ENCODE assay signal across 20 mouse cellular contexts in the genomic region with DNA sequence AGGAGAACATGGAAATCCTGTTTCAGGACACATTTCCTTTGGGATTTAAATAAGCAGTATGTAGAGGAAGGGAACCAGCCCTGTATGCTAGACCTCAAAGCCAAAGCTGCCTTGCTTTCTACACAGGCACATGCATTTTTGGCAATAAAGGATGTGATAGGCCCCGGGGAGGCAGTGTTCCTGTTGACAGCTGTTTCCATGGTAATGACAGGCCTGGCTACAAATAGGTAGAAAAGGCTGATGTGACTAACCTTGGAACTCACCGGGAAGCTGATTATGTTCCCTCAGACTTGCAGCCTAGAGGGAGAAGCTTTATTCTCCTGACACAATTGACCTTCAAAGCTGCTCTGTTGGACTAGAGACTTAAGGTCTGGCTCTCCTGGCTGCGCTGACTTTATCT.
DNase-seq lines count a peak whose midpoint lies in the region; ATAC-seq lines count a peak whose summit lies in the region.
"Had no signal": no experiment of that assay in that cellular context is flagged by ENCODE, and none has a peak within 500 bp of the region (broad histone marks: within the 10 kb centered on the region; RNA-seq: fewer than 3 reads in every experiment).

No protein-coding gene starts in this region.

- H3K27ac ChIP-seq in heart, embryonic 12.5 days (ENCODE audit: poor library complexity, severe bottlenecking), result peak overlapping the region; percentile 12; the same call in 1 of the 2 replicates
- H3K27ac ChIP-seq in kidney, embryonic 14.5 days (ENCODE audit: low read depth, low read length), result no peak overlapping the region
- H3K27ac ChIP-seq: forebrain, embryonic 12.5 days; hindbrain, embryonic 10.5 days; kidney, postnatal 0 days; limb, embryonic 15.5 days; neural tube, embryonic 13.5 days; stomach, embryonic 15.5 days had no signal

- H3K27me3 ChIP-seq in heart, embryonic 12.5 days (replicated peaks), result no peaks in the 10 kb centered on the region
- no peaks in the 10 kb centered on the region for H3K27me3 ChIP-seq in kidney, embryonic 14.5 days (ENCODE audit: control insufficient read depth, insufficient read depth, low read length)
- H3K27me3 ChIP-seq: forebrain, embryonic 12.5 days; limb, embryonic 15.5 days; neural tube, embryonic 13.5 days; stomach, embryonic 15.5 days had no signal

- H3K9ac ChIP-seq in heart, embryonic 12.5 days, result no peak overlapping the region
- no peak overlapping the region for H3K9ac ChIP-seq in kidney, embryonic 14.5 days (ENCODE audit: low read depth, low read length)
- H3K9ac ChIP-seq: forebrain, embryonic 12.5 days; limb, embryonic 15.5 days; neural tube, embryonic 13.5 days; stomach, embryonic 15.5 days had no signal

- H3K9me3 ChIP-seq in heart, embryonic 12.5 days (replicated peaks), result 0 out of 2 replicates have a peak, but pooled peaks cover 4% of the 10 kb centered on the region
- no peaks in the 10 kb centered on the region for H3K9me3 ChIP-seq in kidney, embryonic 14.5 days (ENCODE audit: control insufficient read depth, low read length)
- H3K9me3 ChIP-seq: stomach, embryonic 15.5 days had no signal

- no peak overlapping the region for H3K4me2 ChIP-seq in heart, embryonic 12.5 days
- H3K4me2 ChIP-seq in kidney, embryonic 14.5 days (replicated peaks; ENCODE audit: low read depth, low read length), result no peak overlapping the region
- H3K4me2 ChIP-seq: forebrain, embryonic 12.5 days; limb, embryonic 15.5 days; neural tube, embryonic 13.5 days; stomach, embryonic 15.5 days had no signal

- H3K4me1 ChIP-seq in heart, embryonic 12.5 days (replicated peaks), result peaks cover 28% of the 10 kb centered on the region
- H3K4me1 ChIP-seq in kidney, embryonic 14.5 days (ENCODE audit: control insufficient read depth, insufficient read depth, low read length), result no peaks in the 10 kb centered on the region
- H3K4me1 ChIP-seq: forebrain, embryonic 12.5 days; hindbrain, embryonic 10.5 days; limb, embryonic 15.5 days; neural tube, embryonic 13.5 days; stomach, embryonic 15.5 days had no signal

- no peak overlapping the region for H3K4me3 ChIP-seq in heart, embryonic 12.5 days
- no peak overlapping the region for H3K4me3 ChIP-seq in kidney, embryonic 14.5 days (ENCODE audit: low read length)
- H3K4me3 ChIP-seq: forebrain, embryonic 12.5 days; hindbrain, embryonic 10.5 days; limb, embryonic 15.5 days; neural tube, embryonic 13.5 days; stomach, embryonic 15.5 days had no signal

- intact Hi-C loops in heart, postnatal 36 days (cut with DNase I), result no loop called here

- no peaks in the 10 kb centered on the region for H3K36me3 ChIP-seq in heart, embryonic 12.5 days
- H3K36me3 ChIP-seq in kidney, embryonic 14.5 days (ENCODE audit: control insufficient read depth, insufficient read depth, low read length), result no peaks in the 10 kb centered on the region
- H3K36me3 ChIP-seq: forebrain, embryonic 12.5 days; hindbrain, embryonic 10.5 days; limb, embryonic 15.5 days; neural tube, embryonic 13.5 days; stomach, embryonic 15.5 days had no signal

- no peak for ATAC-seq in heart, embryonic 12.5 days (ENCODE audit: insufficient number of reproducible peaks, low FRiP score)
- no peak for ATAC-seq in kidney, embryonic 14.5 days (ENCODE audit: low FRiP score, low TSS enrichment)
- ATAC-seq: CD4-positive, CD25-positive, alpha-beta regulatory T cell, adult 4 months; inflammation-experienced regulatory T-cells, adult 6 months had no signal

- peak; percentile 17 to 49 for DNase-seq in adrenal gland, adult (ENCODE audit: inconsistent age in 2 of 2, low spot score in 1 of 2)
- no peak for DNase-seq in adrenal gland, postnatal 25 days
- DNase-seq in heart, postnatal 36 days, result no peak
- peak; percentile 25 for DNase-seq in kidney, adult 9 months
- DNase-seq in ES-CJ7 (ENCODE audit: low read depth, low spot score), result peak; percentile 68
- no peak for DNase-seq in thymus, adult 18-20 months
- DNase-seq: cerebellum, postnatal 14 days; embryo, embryonic 11 days; lung, postnatal 10 days; thymus, postnatal 36 days had no signal

- 16% methylated on average over 3 of the region's 3 CpGs for WGBS in heart, embryonic 12.5 days
- WGBS in kidney, embryonic 14.5 days, result 71% methylated on average over 3 of the region's 3 CpGs

Comparison
In these comparisons a context has a peak if more than half of its experiments do, and no peak if none do; other contexts are left out.
1. DNase-seq: peak in adrenal gland, adult (2 of 2), kidney, adult 9 months (single experiment) and ES-CJ7 (single experiment); none in adrenal gland, postnatal 25 days (single experiment), heart, postnatal 36 days (0 of 2) and thymus, adult 18-20 months (0 of 2).